Mouse (Mus musculus): ENCODE measurements around the gene Zmiz1. TPM values are rescaled to one million over a fixed set of nuclear protein-coding genes. Genes with fewer than 3 reads are reported as not detected.

Gene Zmiz1
- polyA plus RNA-seq, 1 experiment from 2014 or later = 12.4 TPM

GRCm38 (mm10) chr14:25567837-25568236 lies 108.9 kb downstream of the Zmiz1 start:
- ATAC-seq = no peak
- TF ChIP-seq CTCF (IDR thresholded peaks at IDR 0.05; ENCODE audit: low read depth) = no peak
- Histone ChIP-seq H3K27ac (ENCODE audit: low read depth, low read length) (no peak overlapping the region), H3K27me3 (replicated peaks; ENCODE audit: control insufficient read depth, insufficient read depth, low read length) (no peaks in the 10 kb centered on the region), H3K4me3 (ENCODE audit: low read depth, low read length) (no peak overlapping the region), H3K4me1 (replicated peaks; ENCODE audit: control insufficient read depth, insufficient read depth, low read length) (no peaks in the 10 kb centered on the region; the same call in 1 of the 2 replicates), H3K9me3 (ENCODE audit: control insufficient read depth) (no peaks in the 10 kb centered on the region), H3K4me2 (replicated peaks; ENCODE audit: low read depth) (no peak overlapping the region), H3K9ac (ENCODE audit: low read depth, low read length) (no peak overlapping the region), H3K36me3 (ENCODE audit: control insufficient read depth, insufficient read depth) (peaks cover 20% of the 10 kb centered on the region)
- WGBS = 63% methylated on average over 2 of the region's 2 CpGs

GRCm38 (mm10) chr14:25574047-25574870 lies 115.3 kb downstream of the Zmiz1 start:
- Histone ChIP-seq H3K4me1 (replicated peaks; ENCODE audit: control insufficient read depth, insufficient read depth, low read length) (no peaks in the 10 kb centered on the region), H3K4me2 (replicated peaks; ENCODE audit: low read depth) (no peak overlapping the region), H3K9me3 (ENCODE audit: control insufficient read depth) (no peaks in the 10 kb centered on the region), H3K4me3 (ENCODE audit: low read depth, low read length) (no peak overlapping the region), H3K27ac (ENCODE audit: low read depth, low read length) (no peak overlapping the region), H3K36me3 (ENCODE audit: control insufficient read depth, insufficient read depth) (peaks cover 70% of the 10 kb centered on the region), H3K9ac (ENCODE audit: low read depth, low read length) (no peak overlapping the region), H3K27me3 (replicated peaks; ENCODE audit: control insufficient read depth, insufficient read depth, low read length) (no peaks in the 10 kb centered on the region)
- WGBS = 48% methylated on average over 16 of the region's 16 CpGs
- ATAC-seq = no peak
- no peak for TF ChIP-seq CTCF (IDR thresholded peaks at IDR 0.05; ENCODE audit: low read depth)

GRCm38 (mm10) chr14:25576642-25577041 lies 117.7 kb downstream of the Zmiz1 start:
- H3K36me3 ChIP-seq (ENCODE audit: control insufficient read depth, insufficient read depth) = peaks cover 92% of the 10 kb centered on the region
- no peaks in the 10 kb centered on the region for H3K9me3 ChIP-seq (ENCODE audit: control insufficient read depth)
- no peaks in the 10 kb centered on the region for H3K27me3 ChIP-seq (replicated peaks; ENCODE audit: control insufficient read depth, insufficient read depth, low read length)
- no peak overlapping the region for H3K4me3 ChIP-seq (ENCODE audit: low read depth, low read length)
- no peak for TF ChIP-seq CTCF (IDR thresholded peaks at IDR 0.05; ENCODE audit: low read depth)
- H3K4me1 ChIP-seq (replicated peaks; ENCODE audit: control insufficient read depth, insufficient read depth, low read length) = no peaks in the 10 kb centered on the region
- no peak overlapping the region for H3K27ac ChIP-seq (ENCODE audit: low read depth, low read length)
- no peak overlapping the region for H3K4me2 ChIP-seq (replicated peaks; ENCODE audit: low read depth)
- 75% methylated on average over 3 of the region's 3 CpGs for WGBS
- 0 out of 2 replicates have a peak, but pooled peaks have one; percentile 43 for ATAC-seq
- H3K9ac ChIP-seq (ENCODE audit: low read depth, low read length) = no peak overlapping the region

GRCm38 (mm10) chr14:25577431-25577830 lies 118.4 kb downstream of the Zmiz1 start:
- H3K9ac ChIP-seq (ENCODE audit: low read depth, low read length) = no peak overlapping the region
- no peak overlapping the region for H3K4me2 ChIP-seq (replicated peaks; ENCODE audit: low read depth)
- H3K9me3 ChIP-seq (ENCODE audit: control insufficient read depth) = no peaks in the 10 kb centered on the region
- H3K4me1 ChIP-seq (replicated peaks; ENCODE audit: control insufficient read depth, insufficient read depth, low read length) = no peaks in the 10 kb centered on the region
- TF ChIP-seq CTCF (IDR thresholded peaks at IDR 0.05; ENCODE audit: low read depth) = no peak
- no peak for ATAC-seq
- WGBS = 56% methylated on average over 3 of the region's 3 CpGs
- no peak overlapping the region for H3K4me3 ChIP-seq (ENCODE audit: low read depth, low read length)
- no peak overlapping the region for H3K27ac ChIP-seq (ENCODE audit: low read depth, low read length)
- peaks cover 92% of the 10 kb centered on the region for H3K36me3 ChIP-seq (ENCODE audit: control insufficient read depth, insufficient read depth)
- H3K27me3 ChIP-seq (replicated peaks; ENCODE audit: control insufficient read depth, insufficient read depth, low read length) = no peaks in the 10 kb centered on the region

- Histone ChIP-seq H3K9ac (ENCODE audit: low read depth, low read length) (no peak overlapping the region), H3K36me3 (ENCODE audit: control insufficient read depth, insufficient read depth) (peaks cover 94% of the 10 kb centered on the region), H3K4me3 (ENCODE audit: low read depth, low read length) (no peak overlapping the region), H3K4me2 (replicated peaks; ENCODE audit: low read depth) (no peak overlapping the region), H3K9me3 (ENCODE audit: control insufficient read depth) (no peaks in the 10 kb centered on the region), H3K27me3 (replicated peaks; ENCODE audit: control insufficient read depth, insufficient read depth, low read length) (no peaks in the 10 kb centered on the region), H3K27ac (ENCODE audit: low read depth, low read length) (no peak overlapping the region), H3K4me1 (replicated peaks; ENCODE audit: control insufficient read depth, insufficient read depth, low read length) (no peaks in the 10 kb centered on the region)
- TF ChIP-seq CTCF (IDR thresholded peaks at IDR 0.05; ENCODE audit: low read depth) = no peak
- 85% methylated on average over 7 of the region's 7 CpGs for WGBS
- ATAC-seq = no peak
Observed at GRCm38 (mm10) chr14:25579597-25579996, 120.6 kb downstream of the Zmiz1 start.

GRCm38 (mm10) chr14:25580397-25580796 lies 121.4 kb downstream of the Zmiz1 start:
- Histone ChIP-seq H3K9me3 (ENCODE audit: control insufficient read depth) (no peaks in the 10 kb centered on the region), H3K4me3 (ENCODE audit: low read depth, low read length) (no peak overlapping the region), H3K27me3 (replicated peaks; ENCODE audit: control insufficient read depth, insufficient read depth, low read length) (no peaks in the 10 kb centered on the region), H3K9ac (ENCODE audit: low read depth, low read length) (no peak overlapping the region), H3K4me1 (replicated peaks; ENCODE audit: control insufficient read depth, insufficient read depth, low read length) (no peaks in the 10 kb centered on the region), H3K4me2 (replicated peaks; ENCODE audit: low read depth) (no peak overlapping the region), H3K27ac (ENCODE audit: low read depth, low read length) (no peak overlapping the region), H3K36me3 (ENCODE audit: control insufficient read depth, insufficient read depth) (peaks cover 87% of the 10 kb centered on the region)
- no peak for TF ChIP-seq CTCF (IDR thresholded peaks at IDR 0.05; ENCODE audit: low read depth)
- WGBS = 83% methylated on average over 1 of the region's 1 CpGs
- ATAC-seq = no peak

All from intestine, postnatal 0 days (tissue).